Mouse (Mus musculus) heart, adult 2 months (tissue): ENCODE data around the gene Myo1h. TPM values are rescaled to one million over a fixed set of nuclear protein-coding genes. Genes with fewer than 3 reads are reported as not detected.

Experiments used
- DNase-seq, 2 experiments: peaks; one replicate each; pipeline ENCODE4 v3.0.0; 2021
- H3K27ac ChIP-seq: fragments of 200-600 bp; 2 replicates; pipeline ENCODE4 v1.8.1; 2022
- H3K27me3 ChIP-seq: fragments of 200-500 bp; 2 replicates; pipeline ENCODE4 v1.6.1; 2012; ENCODE audit warnings: mild to moderate bottlenecking, low read length, inconsistent platforms, mixed read lengths; ENCODE audit not compliant: control insufficient read depth, insufficient read depth
- H3K36me3 ChIP-seq: fragments of 200-500 bp; 2 replicates; pipeline ENCODE4 v1.6.1; 2012; ENCODE audit warnings: low read length, inconsistent platforms; ENCODE audit not compliant: control insufficient read depth, insufficient read depth
- H3K4me1 ChIP-seq: fragments of 200-500 bp; 2 replicates; pipeline ENCODE4 v1.6.1; 2011; ENCODE audit warnings: low read length; ENCODE audit not compliant: control insufficient read depth, insufficient read depth
- H3K4me3 ChIP-seq: fragments of 200-600 bp; 2 replicates; pipeline ENCODE4 v1.8.1; 2022
- H3K79me2 ChIP-seq: fragments of 200-500 bp; replicated peaks from 2 replicates; pipeline ENCODE4 v1.6.1; 2012; ENCODE audit warnings: mild to moderate bottlenecking, inconsistent platforms, low read length, moderate library complexity, mixed read lengths; ENCODE audit not compliant: control insufficient read depth, insufficient read depth
- H3K9ac ChIP-seq: fragments of 200-500 bp; 2 replicates; pipeline ENCODE4 v1.6.1; 2012; ENCODE audit warnings: low read depth, mild to moderate bottlenecking, control low read depth, inconsistent platforms, low read length, mixed read lengths
- CTCF ChIP-seq: fragments of 200-600 bp; IDR thresholded peaks from 2 replicates; pipeline ENCODE4 v1.8.1; 2022; ENCODE audit warnings: antibody characterized with exemption, mild to moderate bottlenecking, moderate library complexity
- EP300 ChIP-seq: fragments of 200-500 bp; IDR thresholded peaks from 2 replicates; pipeline ENCODE4 v1.6.1; 2011; ENCODE audit warnings: low read depth, low read length, control low read depth; ENCODE audit not compliant: insufficient read depth
- POLR2A ChIP-seq: fragments of 200-500 bp; IDR thresholded peaks from 2 replicates; pipeline ENCODE4 v1.6.1; 2011; ENCODE audit warnings: mild to moderate bottlenecking, low read depth, low read length, control low read depth; ENCODE audit not compliant: insufficient read depth
- WGBS: fragments of 180-500 bp; shearing (Covaris S2); methylation state at CpG from one replicate; pipeline ENCODE4 v1.1.7; 2018; 5-methylcytosine and 5-hydroxymethylcytosine counted together
- intact Hi-C: fragments of 180-260 bp; cut with DNase I; formaldehyde crosslinking; loops from one replicate; pipeline ENCODE4 v1.15.1; 2025
- polyA plus RNA-seq: library from polyadenylated mRNA; depleted of rRNA; stranded (reverse); fragments of >200 nt; gene quantifications from 2 replicates; pipeline ENCODE4 v1.2.3, GENCODE M21; 2012
- total RNA-seq, 2 experiments: library from RNA; stranded (reverse); gene quantifications; 2 replicates each; pipeline ENCODE4 v1.2.3; 2021

The Myo1h gene
- total and polyA plus RNA-seq, 3 experiments = 0.39 to 0.47 TPM; not detected in 1

- DNase-seq = no peak
- no peaks in the 10 kb centered on the region for H3K27me3 ChIP-seq
- intact Hi-C loops = no loop called here
- 56% methylated on average over 18 of the region's 18 CpGs for WGBS
- no peaks in the 10 kb centered on the region for H3K36me3 ChIP-seq
- H3K4me1 ChIP-seq = no peaks in the 10 kb centered on the region
- H3K27ac ChIP-seq = no peak overlapping the region
- H3K9ac ChIP-seq = no peak overlapping the region
- no peak overlapping the region for H3K4me3 ChIP-seq
- TF ChIP-seq POLR2A = no peak
- no peak for TF ChIP-seq CTCF
- TF ChIP-seq EP300 = no peak
- no peaks in the 10 kb centered on the region for H3K79me2 ChIP-seq
Measured at GRCm38 (mm10) chr5:114298212-114298894, 9.4 kb downstream of the Myo1h start.

DNA sequence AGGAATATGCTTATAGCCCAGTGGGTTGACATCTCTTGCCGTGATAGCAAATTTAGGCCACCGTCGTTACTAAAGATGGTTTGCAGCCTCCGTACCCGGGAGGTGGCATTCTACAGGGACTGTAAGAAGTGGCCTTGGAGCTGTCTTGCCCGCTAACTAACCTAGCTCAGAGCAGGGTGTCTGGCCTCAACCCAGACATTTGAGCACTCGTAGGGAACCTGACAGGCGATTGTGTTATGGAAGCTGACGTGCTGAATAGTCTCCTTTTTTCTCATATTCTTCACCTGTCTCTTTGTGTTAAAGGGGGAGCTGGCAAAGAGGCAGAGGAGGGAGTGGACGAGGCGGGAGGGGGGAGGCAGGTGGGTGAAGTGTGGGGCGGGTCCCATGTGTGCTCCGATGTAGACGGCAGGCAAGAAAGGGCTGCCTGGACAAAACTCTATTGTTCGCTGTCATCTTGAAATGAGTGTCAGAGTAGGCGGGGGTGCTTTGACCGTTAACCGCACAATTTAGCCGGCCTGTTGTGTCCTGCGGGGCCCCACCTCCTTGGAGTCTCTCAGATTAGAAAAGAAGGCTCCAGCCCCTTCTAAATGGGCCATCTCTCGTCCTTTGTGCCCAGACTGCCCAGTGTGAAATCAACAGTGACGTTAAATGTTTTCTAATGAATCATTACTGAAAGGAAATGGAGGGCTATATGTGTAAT lies 10.3 kb downstream of the Myo1h start:
- Histone ChIP-seq H3K9ac (no peak overlapping the region), H3K4me1 (no peaks in the 10 kb centered on the region), H3K79me2 (no peaks in the 10 kb centered on the region), H3K27ac (no peak overlapping the region), H3K4me3 (no peak overlapping the region), H3K36me3 (no peaks in the 10 kb centered on the region), H3K27me3 (no peaks in the 10 kb centered on the region)
- intact Hi-C loops = no loop called here
- WGBS = 78% methylated on average over 22 of the region's 22 CpGs
- DNase-seq = no peak
- TF ChIP-seq EP300 (no peak), POLR2A (no peak), CTCF (no peak)

GRCm38 (mm10) chr5:114299883-114300610 lies 11.1 kb downstream of the Myo1h start:
- Histone ChIP-seq H3K27ac (no peak overlapping the region), H3K4me3 (no peak overlapping the region), H3K9ac (no peak overlapping the region), H3K36me3 (no peaks in the 10 kb centered on the region), H3K79me2 (no peaks in the 10 kb centered on the region), H3K4me1 (no peaks in the 10 kb centered on the region), H3K27me3 (no peaks in the 10 kb centered on the region)
- TF ChIP-seq EP300 (no peak), CTCF (no peak), POLR2A (no peak)
- DNase-seq = no peak
- 80% methylated on average over 24 of the region's 24 CpGs for WGBS
- intact Hi-C loops = no loop called here

DNA sequence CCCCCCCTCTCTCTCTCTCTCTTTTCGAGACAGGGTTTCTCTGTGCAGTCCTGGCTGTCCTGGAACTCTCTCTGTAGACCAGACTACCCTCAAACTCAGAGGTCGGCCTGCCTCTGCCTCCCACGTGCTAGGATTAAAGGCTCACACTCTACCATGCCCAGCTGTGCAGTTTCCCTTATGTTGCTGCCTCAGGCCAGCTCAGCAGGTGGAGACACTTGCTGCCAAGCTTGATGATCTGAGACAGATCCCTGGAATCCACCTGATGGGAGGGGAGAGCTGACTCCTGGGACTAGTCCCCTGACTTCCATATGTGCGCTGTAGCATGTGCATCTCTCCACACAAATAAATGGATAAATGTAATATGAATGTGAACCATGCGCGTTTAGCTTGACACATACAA lies 14.2 kb downstream of the Myo1h start:
- 68% methylated on average over 6 of the region's 6 CpGs for WGBS
- no peak overlapping the region for H3K9ac ChIP-seq

DNA sequence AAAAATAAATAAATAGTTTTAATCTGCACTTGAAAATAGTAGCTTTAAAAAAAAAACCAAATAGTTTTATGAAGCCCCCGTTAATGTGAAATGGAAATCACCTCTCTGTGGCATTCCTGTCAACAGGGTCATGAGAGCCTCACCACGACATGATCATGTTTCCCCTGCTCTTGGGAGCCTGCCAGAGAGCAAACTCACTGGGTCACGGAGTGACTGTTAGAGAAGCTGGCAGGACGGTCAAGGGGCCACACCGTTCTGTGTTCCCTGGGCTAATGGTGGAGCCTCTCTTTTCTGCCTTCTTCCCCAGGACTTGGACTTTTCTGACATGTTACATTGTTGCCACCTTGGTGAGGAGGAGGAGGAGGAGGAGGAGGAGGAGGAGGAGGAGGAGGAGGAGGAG lies 17.5 kb downstream of the Myo1h start:
- Histone ChIP-seq H3K9ac (no peak overlapping the region), H3K4me1 (no peaks in the 10 kb centered on the region), H3K4me3 (no peak overlapping the region), H3K27ac (no peak overlapping the region), H3K79me2 (no peaks in the 10 kb centered on the region), H3K27me3 (no peaks in the 10 kb centered on the region), H3K36me3 (no peaks in the 10 kb centered on the region)
- TF ChIP-seq CTCF (no peak), POLR2A (no peak), EP300 (no peak)
- WGBS = 30% methylated on average over 5 of the region's 5 CpGs
- intact Hi-C loops = no loop called here
- no peak for DNase-seq

More for the DNA sequence above, 14.2 kb downstream of the Myo1h start:
- Histone ChIP-seq H3K27me3 (no peaks in the 10 kb centered on the region), H3K79me2 (no peaks in the 10 kb centered on the region), H3K4me3 (no peak overlapping the region), H3K27ac (no peak overlapping the region), H3K36me3 (no peaks in the 10 kb centered on the region), H3K4me1 (no peaks in the 10 kb centered on the region)
- no peak for TF ChIP-seq CTCF
- no peak for TF ChIP-seq EP300
- no peak for TF ChIP-seq POLR2A
- no peak for DNase-seq
- intact Hi-C loops = no loop called here
